Mouse (Mus musculus) adipocyte (in vitro differentiated cells): ENCODE results near the gene Disp2.

Source experiments
- DNase-seq: peaks from one replicate; pipeline ENCODE4 v3.0.0-alpha.2; 2016; ENCODE audit warnings: low spot score

Disp2 gene

DNA sequence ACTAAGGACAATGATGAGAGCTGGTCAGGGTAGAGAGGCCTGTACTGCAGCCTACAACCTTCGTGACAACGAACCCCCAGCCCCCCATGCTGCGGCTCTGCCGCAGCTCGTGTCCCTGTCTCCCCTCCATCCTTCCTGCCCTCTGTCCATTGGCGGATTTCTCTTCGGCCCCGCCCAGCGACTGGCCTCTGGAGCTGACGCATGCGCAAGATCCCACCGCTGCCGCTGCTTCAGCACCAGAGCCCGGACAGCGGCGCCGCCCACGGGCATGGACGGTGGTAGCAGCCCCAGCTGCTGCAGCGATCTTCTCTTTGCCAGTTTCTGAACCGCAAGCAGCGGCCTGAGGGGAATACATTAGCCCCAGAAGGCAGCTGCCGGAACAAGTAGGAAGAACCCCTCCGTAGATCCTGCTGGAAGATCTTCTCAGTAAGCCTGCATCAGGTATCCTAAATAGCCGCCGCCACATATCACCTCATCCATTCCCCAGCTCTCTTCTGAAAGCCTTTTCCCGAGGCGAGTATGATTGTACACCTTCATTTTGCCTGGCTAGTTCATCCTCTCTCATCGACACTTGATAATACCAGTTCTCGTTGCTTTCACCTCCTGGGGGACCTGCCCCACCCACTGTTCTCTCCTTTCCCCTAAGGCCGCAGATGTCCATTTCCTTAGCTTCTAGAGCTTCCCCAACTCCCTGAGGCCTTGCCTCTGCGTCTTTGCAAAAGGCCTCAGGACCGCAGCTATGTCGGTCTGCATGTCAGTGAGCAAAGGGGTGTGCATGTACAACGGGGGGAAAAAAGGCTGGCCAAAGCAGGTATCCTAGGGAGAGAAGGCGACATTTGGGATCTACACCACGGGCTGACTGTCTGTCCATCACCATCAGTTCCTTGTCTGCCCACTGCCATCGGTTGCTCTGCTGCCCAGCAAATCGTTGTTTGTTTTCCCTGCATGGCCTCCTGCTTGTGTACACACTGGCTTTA is at the start of gene Disp2:
TSS of gene Disp2 (plus strand) at position 216 of the 977 bp plus-strand sequence.
- DNase-seq = peak; percentile 92

GRCm38 (mm10) chr2:118729816-118730621 is 49.5 kb upstream of the Disp2 start:
- no peak for DNase-seq

DNA sequence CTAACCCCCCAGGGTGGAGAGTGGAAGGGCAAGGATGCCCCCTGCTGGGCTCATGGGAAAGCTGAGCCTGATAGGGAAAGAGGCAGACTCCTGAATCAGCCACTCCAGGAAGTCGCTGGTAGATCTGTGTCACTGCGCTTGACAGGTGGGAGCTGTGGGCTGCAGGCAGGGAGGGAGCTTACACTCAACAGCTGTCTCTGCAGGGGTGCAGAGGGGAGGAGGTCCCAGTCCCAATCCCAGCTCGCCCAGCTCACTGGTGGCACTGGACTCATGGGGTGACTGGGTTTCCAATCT is 49.0 kb upstream of the Disp2 start:
- peak; percentile 59 for DNase-seq

DNA sequence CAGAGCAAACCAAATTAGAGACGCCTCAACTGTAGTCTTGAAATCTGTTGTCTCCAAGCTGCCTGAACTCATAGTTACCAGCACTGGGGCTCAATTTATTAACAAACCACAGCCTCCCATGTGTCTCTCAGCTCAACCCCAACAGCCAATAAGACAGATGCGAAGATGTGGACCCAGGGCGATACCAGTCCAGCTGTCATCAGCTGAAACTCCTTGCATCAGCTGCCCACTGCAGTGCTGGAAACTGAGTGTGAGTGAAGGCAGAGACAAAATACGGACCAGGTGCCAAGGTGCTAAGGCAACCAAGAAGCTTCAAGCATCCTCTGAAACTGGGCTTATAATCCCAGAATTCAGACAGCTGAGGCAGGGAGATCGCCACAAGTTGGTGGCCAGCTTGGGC is 47.5 kb upstream of the Disp2 start:
- DNase-seq = no peak

DNA sequence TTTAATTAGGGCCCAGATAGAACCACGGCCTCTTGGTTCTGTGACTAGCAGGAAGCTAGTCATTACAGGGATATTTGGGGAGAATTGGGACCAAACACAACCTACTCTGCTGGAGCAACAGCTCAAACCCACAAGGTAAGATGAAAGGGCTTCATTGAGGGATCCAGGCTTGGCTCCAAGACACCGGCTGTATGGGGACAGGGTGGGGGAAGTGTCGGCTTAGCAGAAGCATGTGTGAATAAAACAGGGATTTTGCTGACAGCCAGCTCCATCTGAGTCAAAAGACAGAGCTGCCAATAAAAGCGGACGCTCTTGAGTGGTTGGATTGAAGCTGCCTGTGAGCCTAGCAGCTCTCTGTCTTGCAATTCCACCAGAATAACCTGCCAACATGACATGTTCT is 46.2 kb upstream of the Disp2 start:
- DNase-seq = no peak

- no peak for DNase-seq
Observed at GRCm38 (mm10) chr2:118740341-118740740, 39.2 kb upstream of the Disp2 start.

- no peak for DNase-seq
Observed at GRCm38 (mm10) chr2:118741183-118741582, 38.3 kb upstream of the Disp2 start.

GRCm38 (mm10) chr2:118743261-118743943 is 36.1 kb upstream of the Disp2 start:
- peak; percentile 75 for DNase-seq

GRCm38 (mm10) chr2:118744621-118745020 is 34.9 kb upstream of the Disp2 start:
- no peak for DNase-seq

- DNase-seq = peak; percentile 84
Observed at GRCm38 (mm10) chr2:118745232-118745884, 34.2 kb upstream of the Disp2 start, which contains the start of gene Inafm2. Gene Inafm2 (plus strand): TSS chr2:118745758.

DNA sequence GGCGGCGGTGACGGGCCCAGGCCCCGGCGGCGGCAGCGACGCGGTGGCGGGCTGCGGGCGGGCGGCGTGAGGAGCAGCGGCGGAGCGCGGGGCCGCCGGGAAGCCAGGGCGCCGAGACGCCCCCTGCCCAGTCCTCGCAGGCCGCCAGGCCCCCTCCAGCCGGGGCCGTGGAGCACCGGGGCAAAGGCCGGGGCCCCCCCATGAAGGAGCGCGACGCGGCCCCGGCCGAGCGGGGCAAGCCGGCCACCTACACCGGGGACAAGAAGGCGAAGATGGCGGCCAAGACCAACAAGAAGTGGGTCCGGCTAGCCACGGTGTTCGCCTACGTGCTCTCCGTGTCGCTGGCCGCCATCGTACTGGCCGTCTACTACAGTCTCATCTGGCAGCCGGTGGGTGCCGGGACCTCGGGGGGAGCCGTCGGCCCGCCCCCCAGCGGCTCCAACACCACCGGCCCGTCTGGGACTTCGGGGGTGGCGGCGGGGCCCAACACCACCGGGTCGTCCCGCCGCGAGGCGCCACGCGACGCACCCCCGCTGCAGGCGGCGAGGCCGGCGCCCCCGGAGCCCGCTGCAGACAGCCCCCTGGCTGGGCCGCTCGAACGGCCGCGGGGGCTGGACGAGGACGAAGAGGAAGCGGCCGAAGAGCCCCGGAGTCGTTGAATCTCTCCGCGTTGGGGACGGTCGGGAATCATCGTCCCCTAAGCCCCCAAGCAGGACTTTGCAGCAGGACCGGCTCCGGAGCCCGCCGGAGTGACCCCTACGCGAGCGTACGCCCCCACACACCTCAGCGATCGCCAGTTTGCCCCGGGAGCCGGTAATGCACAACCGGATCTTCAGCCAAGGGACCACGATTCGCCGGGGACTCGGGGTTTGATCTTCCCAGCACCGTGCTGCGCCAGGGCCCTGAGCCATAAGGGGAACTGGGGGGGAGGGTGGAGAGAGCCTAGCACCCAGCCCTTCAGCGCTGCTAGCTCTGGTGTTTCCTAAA is 33.3 kb upstream of the Disp2 start:
- no peak for DNase-seq

DNA sequence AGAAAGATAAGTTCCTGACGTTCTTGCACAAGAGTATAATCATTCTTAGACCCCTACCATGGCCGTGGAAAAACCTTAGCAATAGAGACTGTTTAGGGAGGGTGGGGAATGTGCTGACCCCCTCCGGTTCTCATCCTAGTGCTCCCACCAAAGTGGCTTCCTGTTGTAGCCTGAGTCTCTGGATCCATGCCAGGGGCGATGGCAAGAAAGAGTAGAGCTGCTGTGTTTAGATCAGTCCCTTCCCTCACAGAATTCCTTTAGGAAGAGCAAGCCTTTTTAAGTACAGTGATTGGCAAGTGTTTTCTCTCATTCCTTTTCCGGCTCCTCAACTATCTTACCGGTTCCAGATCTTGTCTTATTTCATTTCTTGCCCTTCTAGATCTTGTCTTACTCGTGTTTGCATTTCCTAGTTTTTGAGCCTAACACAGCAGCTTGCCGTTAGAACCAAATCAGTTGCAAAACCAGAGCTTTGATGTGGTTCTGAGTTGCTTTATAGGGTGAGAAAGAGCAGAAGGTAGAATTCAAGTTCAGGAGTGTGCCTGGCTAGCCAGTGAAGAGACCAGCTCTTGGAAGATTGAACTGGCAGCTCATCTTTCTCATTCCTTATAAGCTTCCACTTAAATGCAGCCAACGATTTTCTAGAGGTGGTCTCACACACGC is 32.1 kb upstream of the Disp2 start:
- peak; percentile 64 for DNase-seq

DNA sequence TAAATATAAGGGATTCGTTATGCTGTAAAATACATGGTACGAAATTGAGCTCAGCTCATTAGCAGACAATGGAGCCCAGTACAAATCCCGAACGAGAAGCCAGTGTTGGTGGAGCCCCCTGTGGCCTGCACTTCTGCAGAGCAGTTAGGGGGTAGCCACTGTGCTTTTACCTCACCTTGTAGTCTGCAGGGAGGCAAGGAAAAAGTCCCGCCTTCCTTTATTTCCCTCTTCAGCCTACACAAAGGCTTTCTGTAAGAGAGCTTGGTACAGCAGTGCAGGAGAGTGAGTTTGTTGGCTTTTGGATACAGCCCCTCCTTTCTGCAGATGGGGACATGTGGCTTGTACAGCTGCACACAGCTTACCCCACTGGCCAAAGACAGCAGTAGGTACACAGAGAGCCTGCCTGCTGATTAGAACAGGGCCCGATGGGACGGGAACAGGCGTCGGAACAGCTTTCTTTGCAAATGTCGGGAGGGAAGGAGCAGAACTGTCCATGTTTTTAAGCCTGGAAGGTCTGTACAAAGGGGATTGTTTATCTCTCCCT is 30.1 kb upstream of the Disp2 start:
- no peak for DNase-seq

GRCm38 (mm10) chr2:118750476-118750875 is 29.0 kb upstream of the Disp2 start:
- DNase-seq = no peak

DNA sequence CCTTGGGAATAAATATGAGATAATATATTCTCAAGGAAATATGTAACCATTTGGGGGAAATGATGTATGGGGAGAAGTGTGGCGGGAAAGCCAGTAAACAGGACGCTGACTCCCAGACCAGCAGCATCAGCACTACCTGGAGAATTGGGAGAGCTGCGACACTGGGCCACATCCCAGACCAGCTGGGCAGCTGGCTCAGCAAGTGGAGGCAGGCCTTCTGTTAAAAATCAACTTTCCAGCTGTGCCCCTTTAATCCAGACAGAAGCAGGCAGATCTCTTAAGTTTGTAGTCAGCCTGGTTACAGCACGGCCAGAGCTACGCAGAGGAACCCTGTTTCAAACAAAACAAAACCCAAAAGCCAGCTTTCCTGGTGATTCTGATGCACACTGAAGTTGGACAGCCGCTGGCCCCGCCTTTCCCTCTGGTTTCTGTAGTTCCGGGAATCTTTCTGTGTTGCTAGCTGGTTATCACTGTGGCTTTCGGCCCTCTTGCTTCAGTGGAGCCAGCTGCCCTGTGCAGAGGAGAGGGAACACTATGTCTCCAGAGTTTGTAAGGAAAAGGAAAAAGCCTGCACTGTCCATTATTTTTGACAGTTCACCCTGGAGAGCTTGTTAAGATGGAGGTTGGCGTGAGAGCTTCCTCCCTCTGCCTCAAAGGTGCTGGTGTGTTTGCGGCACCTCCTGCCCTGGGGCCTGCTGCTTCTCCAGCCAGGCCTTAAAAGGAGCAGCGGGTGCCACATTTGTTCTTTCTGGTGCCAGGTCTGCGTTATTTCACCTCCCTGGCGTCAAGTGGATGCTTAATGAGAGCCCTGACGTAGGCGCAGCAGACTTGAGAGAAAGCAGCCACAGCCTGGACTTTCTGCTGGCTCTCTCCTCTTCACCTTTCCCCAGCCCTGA is 27.4 kb upstream of the Disp2 start:
- peak; percentile 57 for DNase-seq

- DNase-seq = no peak
Observed at GRCm38 (mm10) chr2:118752792-118753108, 26.8 kb upstream of the Disp2 start.

DNA sequence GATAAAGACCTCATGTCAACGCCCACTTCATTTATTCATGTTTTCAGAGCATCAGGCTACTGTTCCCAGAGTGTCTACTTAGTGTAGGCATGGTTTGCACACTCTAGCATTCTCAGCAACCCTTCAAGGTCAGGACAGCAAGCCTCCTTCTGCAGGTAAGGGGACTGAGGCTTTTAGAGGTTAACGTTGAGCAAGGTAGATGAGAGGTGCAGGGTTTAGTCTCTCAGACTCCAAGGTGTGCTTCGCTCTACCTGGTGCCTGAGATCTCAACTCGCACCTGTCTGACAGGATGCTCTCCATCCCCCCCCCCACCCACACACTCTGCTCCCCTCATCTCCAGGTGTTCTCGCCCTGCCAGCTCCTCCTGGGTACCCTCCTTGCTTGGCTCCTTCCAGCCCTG is 25.4 kb upstream of the Disp2 start:
- no peak for DNase-seq

DNA sequence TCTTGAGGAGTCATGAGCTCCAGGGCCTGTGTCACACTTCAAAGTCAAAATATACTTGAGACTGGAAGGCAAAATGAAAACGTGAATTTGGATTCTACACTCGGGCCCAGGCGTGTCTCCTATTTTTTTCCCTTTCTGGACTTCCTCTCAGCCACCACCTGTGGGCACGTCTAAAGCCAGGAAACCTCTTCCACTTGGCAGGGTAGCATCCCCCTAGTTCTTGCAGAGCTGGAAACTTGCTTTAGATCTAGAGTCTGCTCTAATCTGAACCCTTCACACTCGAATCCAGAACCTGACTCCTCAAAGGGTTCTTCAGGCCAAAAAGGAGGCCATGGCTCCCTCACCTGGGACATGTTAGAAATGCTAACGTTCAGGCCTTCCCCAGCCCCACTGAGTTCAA is 24.1 kb upstream of the Disp2 start:
- no peak for DNase-seq

DNA sequence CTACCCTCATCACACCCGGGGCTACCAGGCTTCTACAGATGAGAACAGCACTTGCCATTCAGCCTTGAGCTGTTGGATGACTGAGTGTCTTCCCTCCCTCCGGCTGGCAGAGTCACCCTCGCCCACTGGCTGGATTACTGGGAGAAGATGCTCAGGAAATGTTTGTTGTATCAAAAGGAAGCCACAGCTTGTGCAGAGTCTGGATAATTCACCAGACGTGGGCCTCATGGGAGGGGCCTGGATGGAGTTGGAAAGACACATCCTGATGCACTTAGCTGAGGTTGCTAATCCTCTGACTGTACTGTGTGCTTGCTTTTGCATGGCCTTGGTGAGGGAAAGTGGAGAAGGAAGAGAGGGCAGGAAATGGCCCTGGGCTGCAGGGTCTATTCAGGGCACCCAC is 23.4 kb upstream of the Disp2 start:
- no peak for DNase-seq
